Mouse (Mus musculus) liver, embryonic 11.5 days (tissue): ENCODE data around the gene Slc22a15. TPM values are rescaled to one million over a fixed set of nuclear protein-coding genes. Genes with fewer than 3 reads are reported as not detected.
"Not testable (repeated sequence)": the region's sequence is repeated elsewhere in the genome, so short reads cannot be mapped to it uniquely, and the experiment has no call there.

Experiments used
- ATAC-seq: fragments of 200-750 bp; cut with Nextera tagmentation; replicated peaks from 2 replicates; pipeline ENCODE4 v1.8.0; 2017; ENCODE audit warnings: moderate number of reproducible peaks, mild to moderate bottlenecking, moderate TSS enrichment, moderate library complexity; ENCODE audit not compliant: low FRiP score
- DNase-seq: peaks from one replicate; pipeline ENCODE4 v3.0.0-alpha.2; 2017; ENCODE audit warnings: low spot score
- H3K27ac ChIP-seq: fragments of 300-500 bp; sonication (generic); 2 replicates; pipeline ENCODE4 v1.5.1; 2014; ENCODE audit warnings: mild to moderate bottlenecking, low read depth, low read length, control low read depth
- H3K27me3 ChIP-seq: fragments of 300-500 bp; sonication (generic); replicated peaks from 2 replicates; pipeline ENCODE4 v1.6.1; 2014; ENCODE audit warnings: low read length, mixed read lengths; ENCODE audit not compliant: control insufficient read depth, insufficient read depth
- H3K36me3 ChIP-seq: fragments of 300-500 bp; sonication (generic); 2 replicates; pipeline ENCODE4 v1.6.1; 2014; ENCODE audit warnings: mild to moderate bottlenecking, low read length, moderate library complexity, mixed read lengths; ENCODE audit not compliant: control insufficient read depth, insufficient read depth
- H3K4me1 ChIP-seq: fragments of 300-500 bp; sonication (generic); replicated peaks from 2 replicates; pipeline ENCODE4 v1.6.1; 2014; ENCODE audit warnings: low read length, mixed read lengths; ENCODE audit not compliant: control insufficient read depth, insufficient read depth
- H3K4me2 ChIP-seq: fragments of 300-500 bp; sonication (generic); 2 replicates; pipeline ENCODE4 v1.6.1; 2014; ENCODE audit warnings: mild to moderate bottlenecking, control low read depth, moderate library complexity
- H3K4me3 ChIP-seq: fragments of 300-500 bp; sonication (generic); 2 replicates; pipeline ENCODE4 v1.5.1; 2014; ENCODE audit warnings: low read depth, low read length, control low read depth
- H3K9ac ChIP-seq: fragments of 300-500 bp; sonication (generic); 2 replicates; pipeline ENCODE4 v1.6.1; 2014; ENCODE audit warnings: low read depth, low read length, control low read depth
- H3K9me3 ChIP-seq: fragments of 300-500 bp; sonication (generic); 2 replicates; pipeline ENCODE4 v1.6.1; 2016; ENCODE audit warnings: low read length, inconsistent platforms, mixed read lengths; ENCODE audit not compliant: control insufficient read depth
- WGBS: fragments of 180-500 bp; shearing (Covaris S2); extraction: QIAGEN DNeasy Blood & Tissue Kit; methylation state at CpG from one replicate; pipeline ENCODE4 v1.1.7; 2014; 5-methylcytosine and 5-hydroxymethylcytosine counted together
- polyA plus RNA-seq: library from polyadenylated mRNA; unstranded; fragments of >200 nt; fragmentation: Nextera tagmentation; extraction: Ambion mirVana; gene quantifications from 2 replicates; pipeline ENCODE4 v1.2.1, GENCODE M21; 2014

Slc22a15 gene
- polyA plus RNA-seq, 1 experiment from 2014 or later, result 1.8 TPM

- no peaks in the 10 kb centered on the region for H3K36me3 ChIP-seq
- H3K9ac ChIP-seq, result no peak overlapping the region
- H3K9me3 ChIP-seq, result no peaks in the 10 kb centered on the region
- H3K27me3 ChIP-seq, result no peaks in the 10 kb centered on the region; the same call in 1 of the 2 replicates
- H3K4me2 ChIP-seq, result no peak overlapping the region
- H3K27ac ChIP-seq, result no peak overlapping the region
- H3K4me1 ChIP-seq, result no peaks in the 10 kb centered on the region
- DNase-seq, result no peak
- 81% methylated on average over 9 of the region's 9 CpGs for WGBS
- ATAC-seq, result no peak
- H3K4me3 ChIP-seq, result no peak overlapping the region
These were observed 99.9 kb downstream of the Slc22a15 start for GRCm38 (mm10) chr3:101824338-101824737.

DNA sequence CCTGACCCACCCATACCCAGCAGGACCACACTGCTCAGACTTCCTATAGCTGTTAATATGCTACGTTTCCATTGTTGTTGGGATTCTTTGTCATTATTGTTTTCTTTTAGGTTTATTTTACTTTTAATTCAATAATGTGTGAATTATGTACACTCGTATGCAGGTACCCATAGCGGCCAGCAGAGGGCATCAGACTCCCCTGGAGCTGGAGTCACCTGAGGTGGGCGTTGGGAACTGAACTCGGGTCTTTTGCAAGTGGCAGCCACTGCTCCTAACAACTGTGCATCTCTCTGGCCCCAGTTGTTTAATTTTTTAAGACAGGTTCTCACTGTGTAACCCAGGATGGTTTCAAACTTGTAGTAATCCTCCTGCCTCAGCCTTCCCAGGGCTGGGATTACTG is 102.2 kb downstream of the Slc22a15 start:
- Histone ChIP-seq H3K4me3 (no peak overlapping the region), H3K9me3 (no peaks in the 10 kb centered on the region), H3K27ac (no peak overlapping the region), H3K36me3 (no peaks in the 10 kb centered on the region), H3K9ac (no peak overlapping the region), H3K27me3 (no peaks in the 10 kb centered on the region), H3K4me2 (no peak overlapping the region), H3K4me1 (no peaks in the 10 kb centered on the region)
- DNase-seq, result no peak
- 64% methylated on average over 5 of the region's 5 CpGs for WGBS
- ATAC-seq, result no peak

- not testable (repeated sequence) for ATAC-seq
These were observed 103.5 kb downstream of the Slc22a15 start for GRCm38 (mm10) chr3:101820708-101821107.

DNA sequence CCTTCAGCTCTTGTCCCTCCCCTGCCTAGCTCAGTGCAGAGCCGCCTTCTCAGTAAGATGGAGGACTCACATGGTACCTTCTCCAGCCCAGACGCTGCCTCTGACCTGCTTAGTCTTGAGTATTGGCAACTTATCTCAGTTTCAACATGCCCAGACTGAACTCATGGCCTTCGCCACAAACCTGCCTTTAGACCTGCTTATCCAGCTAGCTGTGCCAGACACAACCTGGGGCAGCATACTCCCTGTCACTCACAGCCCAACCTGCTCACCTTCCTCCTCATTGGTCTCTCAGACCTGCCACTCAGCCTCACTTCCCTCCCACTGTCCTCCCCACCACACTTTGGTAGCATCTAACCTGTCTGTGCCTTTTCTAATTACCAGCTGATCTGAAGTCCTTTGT is 108.2 kb downstream of the Slc22a15 start:
- Histone ChIP-seq H3K4me1 (no peaks in the 10 kb centered on the region), H3K9ac (no peak overlapping the region), H3K36me3 (no peaks in the 10 kb centered on the region), H3K27ac (no peak overlapping the region), H3K9me3 (no peaks in the 10 kb centered on the region), H3K4me3 (no peak overlapping the region), H3K4me2 (no peak overlapping the region), H3K27me3 (no peaks in the 10 kb centered on the region)
- ATAC-seq (no peak), DNase-seq (no peak)
- WGBS, result 72% methylated on average over 3 of the region's 3 CpGs

More at GRCm38 (mm10) chr3:101820708-101821107, 103.5 kb downstream of the Slc22a15 start:
- not testable (repeated sequence) for H3K36me3 ChIP-seq, DNase-seq, H3K9ac ChIP-seq, H3K27me3 ChIP-seq, H3K4me1 ChIP-seq, H3K9me3 ChIP-seq, H3K4me3 ChIP-seq, H3K4me2 ChIP-seq, H3K27ac ChIP-seq
- WGBS, result 65% methylated on average over 3 of the region's 3 CpGs

- WGBS, result 80% methylated on average over 9 of the region's 9 CpGs
- H3K4me1 ChIP-seq, result no peaks in the 10 kb centered on the region
- no peak overlapping the region for H3K9ac ChIP-seq
- no peaks in the 10 kb centered on the region for H3K9me3 ChIP-seq
- no peak for DNase-seq
- H3K27me3 ChIP-seq, result no peaks in the 10 kb centered on the region
- no peak for ATAC-seq
- no peak overlapping the region for H3K4me3 ChIP-seq
- H3K4me2 ChIP-seq, result no peak overlapping the region
- no peak overlapping the region for H3K27ac ChIP-seq
- H3K36me3 ChIP-seq, result no peaks in the 10 kb centered on the region
These were observed 109.5 kb downstream of the Slc22a15 start for GRCm38 (mm10) chr3:101814790-101815189.

- Histone ChIP-seq H3K27me3 (no peaks in the 10 kb centered on the region), H3K27ac (no peak overlapping the region), H3K9me3 (no peaks in the 10 kb centered on the region), H3K36me3 (no peaks in the 10 kb centered on the region), H3K4me2 (no peak overlapping the region), H3K9ac (no peak overlapping the region), H3K4me1 (no peaks in the 10 kb centered on the region), H3K4me3 (no peak overlapping the region)
- WGBS, result 65% methylated on average over 10 of the region's 10 CpGs
- ATAC-seq, result no peak
- DNase-seq, result no peak
These were observed 111.8 kb downstream of the Slc22a15 start for GRCm38 (mm10) chr3:101812341-101812962.

- Histone ChIP-seq H3K4me3 (no peak overlapping the region), H3K9ac (no peak overlapping the region), H3K9me3 (no peaks in the 10 kb centered on the region), H3K4me1 (no peaks in the 10 kb centered on the region), H3K27me3 (0 out of 2 replicates have a peak, but pooled peaks cover 3% of the 10 kb centered on the region), H3K27ac (no peak overlapping the region), H3K36me3 (no peaks in the 10 kb centered on the region), H3K4me2 (no peak overlapping the region)
- DNase-seq (no peak), ATAC-seq (no peak)
- 65% methylated on average over 4 of the region's 4 CpGs for WGBS
These were observed 112.3 kb downstream of the Slc22a15 start for GRCm38 (mm10) chr3:101811931-101812330.

DNA sequence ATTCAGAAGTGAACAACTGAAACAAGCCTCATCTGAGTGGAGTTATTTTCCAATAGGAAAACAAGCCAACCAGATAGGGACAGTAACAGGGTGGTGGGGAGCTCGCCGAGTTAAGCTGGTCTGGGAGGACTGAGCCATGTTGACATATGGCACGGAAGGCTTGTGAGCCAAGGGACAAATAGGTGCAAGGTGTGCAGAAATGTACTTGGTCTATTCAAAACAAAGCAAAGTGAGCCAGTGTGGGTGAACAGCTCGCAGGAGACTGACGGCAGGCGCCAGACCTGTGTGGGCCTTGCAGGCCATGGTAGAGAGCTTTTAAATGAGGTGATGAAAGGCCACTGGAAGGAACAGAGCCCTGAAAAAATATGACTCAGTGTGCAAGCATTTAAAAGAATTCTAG is 116.6 kb downstream of the Slc22a15 start:
- Histone ChIP-seq H3K4me1 (peaks cover 5% of the 10 kb centered on the region; the same call in 1 of the 2 replicates), H3K27me3 (0 out of 2 replicates have a peak, but pooled peaks cover 3% of the 10 kb centered on the region), H3K27ac (no peak overlapping the region), H3K9me3 (no peaks in the 10 kb centered on the region), H3K36me3 (no peaks in the 10 kb centered on the region), H3K9ac (no peak overlapping the region), H3K4me2 (no peak overlapping the region), H3K4me3 (no peak overlapping the region)
- no peak for ATAC-seq
- WGBS, result 89% methylated on average over 6 of the region's 6 CpGs
- DNase-seq, result no peak

- 0 out of 2 replicates have a peak, but pooled peaks cover 3% of the 10 kb centered on the region for H3K27me3 ChIP-seq
- no peak overlapping the region for H3K27ac ChIP-seq
- no peaks in the 10 kb centered on the region for H3K36me3 ChIP-seq
- H3K4me2 ChIP-seq, result no peak overlapping the region; the same call in 1 of the 2 replicates
- no peak overlapping the region for H3K4me3 ChIP-seq
- H3K9me3 ChIP-seq, result no peaks in the 10 kb centered on the region
- peaks cover 5% of the 10 kb centered on the region; the same call in 1 of the 2 replicates for H3K4me1 ChIP-seq
- DNase-seq (no peak), ATAC-seq (no peak)
- 53% methylated on average over 4 of the region's 4 CpGs for WGBS
- no peak overlapping the region for H3K9ac ChIP-seq
These were observed 117.3 kb downstream of the Slc22a15 start for GRCm38 (mm10) chr3:101806941-101807340.
